Mouse (Mus musculus) left cerebral cortex, postnatal 10 days (tissue): ENCODE measurements around the gene Foxn3. TPM values are rescaled to one million over a fixed set of nuclear protein-coding genes. Genes with fewer than 3 reads are reported as not detected.

Experiments used
- DNase-seq, 2 experiments: peaks; one replicate each; pipeline ENCODE4 v3.0.0; 2021 to 2022; ENCODE audit warnings: low spot score in 2 of 2, mixed read lengths in 1 of 2; ENCODE audit errors: extremely low spot score in 1 of 2
- intact Hi-C: fragments of 180-260 bp; cut with DNase I; formaldehyde crosslinking; loops from one replicate; pipeline ENCODE4 v1.15.1; 2025
- total RNA-seq, 2 experiments: library from RNA; stranded (reverse); gene quantifications; 2 replicates each; pipeline ENCODE4 v1.2.3; 2021

The Foxn3 gene
- total RNA-seq, 2 experiments from 2014 or later = 50.7 to 65.1 TPM

GRCm38 (mm10) chr12:99440953-99441352, 122.4 kb downstream of the Foxn3 start:
- no peak for DNase-seq
- intact Hi-C loops = no loop called here

GRCm38 (mm10) chr12:99440022-99440421, 123.4 kb downstream of the Foxn3 start:
- DNase-seq = no peak
- intact Hi-C loops = no loop called here

- no peak for DNase-seq
- intact Hi-C loops = no loop called here
Observed at GRCm38 (mm10) chr12:99435189-99435588, 128.2 kb downstream of the Foxn3 start.

GRCm38 (mm10) chr12:99433402-99433801, 130.0 kb downstream of the Foxn3 start:
- intact Hi-C loops = no loop called here
- DNase-seq = no peak

- no peak for DNase-seq
- intact Hi-C loops = no loop called here
Observed at GRCm38 (mm10) chr12:99431541-99431940, 131.8 kb downstream of the Foxn3 start.

- no peak for DNase-seq
- intact Hi-C loops = no loop called here
Observed at GRCm38 (mm10) chr12:99430992-99431391, 132.4 kb downstream of the Foxn3 start.

- no peak for DNase-seq
- intact Hi-C loops = no loop called here
Observed at GRCm38 (mm10) chr12:99429101-99429500, 134.3 kb downstream of the Foxn3 start.

GRCm38 (mm10) chr12:99426207-99426916, 137.0 kb downstream of the Foxn3 start:
- intact Hi-C loops = no loop called here
- no peak for DNase-seq

- no peak for DNase-seq
- intact Hi-C loops = no loop called here
Observed at GRCm38 (mm10) chr12:99419396-99419760, 144.0 kb downstream of the Foxn3 start.

- intact Hi-C loops = no loop called here
- DNase-seq = no peak
Observed at GRCm38 (mm10) chr12:99418476-99419395, 144.6 kb downstream of the Foxn3 start.

- intact Hi-C loops = no loop called here
- peak in 1 of 2 experiments; percentile 41 for DNase-seq
Observed at GRCm38 (mm10) chr12:99417885-99418284, 145.5 kb downstream of the Foxn3 start.

- intact Hi-C loops = no loop called here
- DNase-seq = no peak
Observed at GRCm38 (mm10) chr12:99415538-99415937, 147.8 kb downstream of the Foxn3 start.

- intact Hi-C loops = no loop called here
- DNase-seq = no peak
Observed at GRCm38 (mm10) chr12:99412496-99412895, 150.9 kb downstream of the Foxn3 start.

- intact Hi-C loops = no loop called here
- DNase-seq = no peak
Observed at GRCm38 (mm10) chr12:99412034-99412433, 151.3 kb downstream of the Foxn3 start.

- intact Hi-C loops = loop anchor here (5.0 kb wide), 1 partner anchor 154 kb away; the partner anchor contains the start of gene Foxn3
- DNase-seq = no peak
Observed at GRCm38 (mm10) chr12:99408651-99409050, 154.7 kb downstream of the Foxn3 start.

- intact Hi-C loops = loop anchor here (5.0 kb wide), 1 partner anchor 154 kb away; the partner anchor contains the start of gene Foxn3
- DNase-seq = no peak
Observed at GRCm38 (mm10) chr12:99408089-99408488, 155.3 kb downstream of the Foxn3 start.

GRCm38 (mm10) chr12:99407318-99407716, 156.1 kb downstream of the Foxn3 start:
- DNase-seq = no peak
- intact Hi-C loops = loop anchor here (5.0 kb wide), 1 partner anchor 155 kb away; the partner anchor contains the start of gene Foxn3

- intact Hi-C loops = loop anchor here (5.0 kb wide), 1 partner anchor 155 kb away; the partner anchor contains the start of gene Foxn3
- no peak for DNase-seq
Observed at GRCm38 (mm10) chr12:99406697-99407317, 156.6 kb downstream of the Foxn3 start.

- intact Hi-C loops = loop anchor here (5.0 kb wide), 1 partner anchor 156 kb away; the partner anchor contains the start of gene Foxn3
- DNase-seq = no peak
Observed at GRCm38 (mm10) chr12:99406254-99406653, 157.1 kb downstream of the Foxn3 start.
